Mouse (Mus musculus) urinary bladder, postnatal 36 days (tissue): ENCODE data around the gene Fbxw7.
A peak's percentile ranks its signal among the peaks of the same experiment; 100 is the strongest.

Experiments used
- DNase-seq, 2 experiments: peaks; one replicate each; pipeline ENCODE4 v3.0.0; 2022; ENCODE audit warnings: low spot score in 2 of 2, mixed read lengths in 1 of 2

Fbxw7 gene

DNA sequence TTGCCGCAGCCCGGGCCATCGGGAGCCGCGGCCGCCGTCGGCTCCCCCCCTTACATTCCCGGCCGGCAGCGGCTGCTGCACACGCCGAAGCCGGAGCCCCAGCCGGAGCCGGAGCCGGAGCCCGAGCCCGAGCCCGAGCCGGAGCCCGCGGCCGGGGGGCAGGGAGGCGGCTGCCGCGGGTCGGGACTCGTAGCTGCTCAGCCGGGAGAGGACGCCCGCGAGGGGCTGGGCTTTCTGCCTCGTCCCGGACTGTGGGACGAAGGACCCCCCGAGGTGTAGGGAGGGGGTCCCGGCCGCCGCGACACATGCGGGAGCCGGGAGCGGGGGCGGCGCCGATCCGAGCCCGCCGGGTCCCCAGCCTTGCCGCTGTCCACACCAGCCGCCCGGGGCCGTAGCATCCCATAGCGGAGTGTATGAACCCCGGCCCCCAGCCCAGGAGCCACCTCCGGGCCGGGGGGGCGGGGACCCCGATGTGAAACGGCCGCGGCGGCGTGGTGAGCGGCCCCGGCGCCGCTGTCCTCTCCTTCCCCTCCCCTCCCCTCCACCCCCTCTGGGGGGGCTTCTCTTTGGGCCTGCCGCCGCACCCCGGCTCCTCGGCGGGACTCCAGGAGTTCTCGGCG, at the start of gene Fbxw7:
Gene Fbxw7 (plus strand): TSS at position 507 of the 620 bp plus-strand sequence.
- DNase-seq, result no peak

DNA sequence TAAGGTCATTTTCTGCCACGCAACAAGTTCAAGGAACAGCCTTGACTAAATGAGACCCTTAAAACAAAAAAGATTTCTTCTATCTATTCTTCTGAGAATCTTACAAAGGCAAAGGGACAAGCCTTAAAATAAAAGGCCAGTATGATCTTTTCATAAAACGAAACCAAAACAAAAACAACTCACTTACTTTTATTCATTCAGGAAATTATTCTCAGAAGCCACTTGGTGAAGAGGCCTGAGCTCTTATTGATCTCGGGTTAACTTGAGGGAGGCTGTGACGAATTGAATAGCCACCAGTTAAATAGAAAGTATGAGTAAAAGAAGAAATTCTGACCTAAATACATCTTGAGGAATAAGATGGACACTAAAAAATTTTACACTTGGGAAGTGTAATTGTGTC, 46.1 kb upstream of the Fbxw7 start:
- DNase-seq, result no peak

- no peak for DNase-seq
Measured at GRCm38 (mm10) chr3:84769411-84769810, 45.7 kb upstream of the Fbxw7 start.

DNA sequence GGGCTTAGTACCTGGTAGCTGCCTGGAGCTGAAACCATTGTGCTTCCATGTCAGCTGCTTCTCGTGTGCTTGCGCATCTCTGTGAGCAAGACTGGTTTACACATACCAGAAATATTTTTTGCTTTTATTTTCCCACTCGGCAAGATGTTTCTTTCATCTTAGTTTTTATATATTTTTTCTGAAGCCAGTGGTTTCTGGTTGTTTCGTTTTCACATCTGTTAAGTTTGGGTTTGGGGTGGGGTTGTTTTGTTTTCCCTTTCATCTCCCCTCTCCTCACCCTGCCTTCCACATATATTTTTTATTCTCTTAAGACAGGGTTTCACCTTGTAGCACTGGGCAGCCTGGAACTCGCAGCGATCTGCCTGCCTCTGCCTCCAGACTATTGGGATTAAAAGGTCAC, 44.5 kb upstream of the Fbxw7 start:
- DNase-seq, result no peak

- DNase-seq, result no peak
Measured at GRCm38 (mm10) chr3:84771980-84772379, 43.1 kb upstream of the Fbxw7 start.

GRCm38 (mm10) chr3:84774246-84775066, 40.6 kb upstream of the Fbxw7 start:
- DNase-seq, result no peak

DNA sequence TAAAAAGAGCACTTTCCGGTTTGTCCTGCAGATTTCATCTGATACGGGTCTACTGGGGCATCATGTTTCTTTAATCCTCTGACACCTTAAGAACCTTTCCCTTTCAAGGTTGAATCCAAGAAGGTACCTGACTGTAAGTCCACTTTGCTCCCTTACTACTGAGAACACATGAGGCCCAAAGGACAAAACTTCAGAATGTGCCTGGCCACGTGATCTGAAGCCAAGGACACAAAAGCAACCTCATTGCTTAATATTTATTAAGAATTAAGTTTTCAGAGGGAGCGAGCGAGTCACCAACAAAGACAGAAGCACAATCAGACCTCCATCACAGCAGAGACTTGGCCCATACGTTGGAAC, 40.0 kb upstream of the Fbxw7 start:
- DNase-seq, result no peak

DNA sequence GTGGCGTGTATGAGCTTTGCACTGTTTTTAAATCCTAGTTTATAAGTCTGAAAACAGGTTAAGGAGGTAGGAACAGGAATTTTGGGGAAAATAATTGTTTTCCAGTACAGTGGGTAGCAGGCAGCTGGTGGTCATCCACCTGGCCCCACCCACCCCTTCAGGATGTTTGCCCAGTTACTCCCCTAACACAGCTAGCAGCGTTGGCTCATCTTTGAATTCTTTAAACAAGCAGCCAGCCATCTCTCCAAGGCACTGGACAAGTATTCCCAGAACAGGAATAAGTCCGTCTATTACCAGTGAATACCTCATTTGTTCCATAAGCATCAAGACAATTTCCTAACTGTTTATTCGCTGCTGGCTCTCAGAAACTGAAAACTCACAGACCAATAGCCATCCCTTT, 39.5 kb upstream of the Fbxw7 start:
- no peak for DNase-seq

DNA sequence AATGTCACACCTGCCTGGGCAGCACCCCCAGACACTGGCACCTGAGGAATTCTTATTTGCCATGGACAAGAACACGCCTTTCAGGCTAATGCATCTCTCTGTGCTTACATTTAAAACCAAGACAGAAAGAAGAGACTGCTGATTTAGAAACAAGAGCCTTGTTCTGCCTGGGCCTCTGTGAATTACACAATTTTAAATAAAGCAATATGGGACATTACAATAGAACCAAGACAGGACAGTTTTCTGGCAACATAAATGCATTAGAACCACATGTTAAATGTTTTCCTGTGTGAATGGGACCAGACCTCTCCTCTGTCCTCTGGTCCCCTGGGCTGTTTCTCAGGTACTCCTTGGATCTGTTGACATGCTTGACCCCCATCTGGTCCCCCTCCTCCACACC, 39.0 kb upstream of the Fbxw7 start:
- DNase-seq, result no peak

GRCm38 (mm10) chr3:84787914-84788313, 27.2 kb upstream of the Fbxw7 start:
- no peak for DNase-seq

- DNase-seq, result no peak
Measured at GRCm38 (mm10) chr3:84804036-84804435, 11.0 kb upstream of the Fbxw7 start.

DNA sequence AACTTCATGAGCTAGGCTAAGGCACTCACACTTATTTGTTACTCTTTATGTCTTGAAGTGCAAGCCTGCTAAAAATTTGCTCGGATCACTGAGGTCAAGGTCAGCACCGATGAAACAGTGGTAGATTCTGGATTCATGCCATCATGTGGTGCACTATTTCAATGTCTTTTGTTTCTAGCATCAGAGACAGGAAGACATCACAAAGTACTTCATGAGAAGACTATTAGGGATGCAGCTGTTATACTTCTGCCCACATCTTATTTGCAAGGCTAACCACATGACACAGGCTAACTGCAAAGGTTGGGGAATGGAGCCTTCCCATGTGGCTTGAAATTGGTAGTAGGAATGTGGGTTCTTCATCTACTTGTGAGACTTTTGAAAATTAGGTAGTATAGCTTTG, 8.9 kb upstream of the Fbxw7 start:
- DNase-seq, result no peak

DNA sequence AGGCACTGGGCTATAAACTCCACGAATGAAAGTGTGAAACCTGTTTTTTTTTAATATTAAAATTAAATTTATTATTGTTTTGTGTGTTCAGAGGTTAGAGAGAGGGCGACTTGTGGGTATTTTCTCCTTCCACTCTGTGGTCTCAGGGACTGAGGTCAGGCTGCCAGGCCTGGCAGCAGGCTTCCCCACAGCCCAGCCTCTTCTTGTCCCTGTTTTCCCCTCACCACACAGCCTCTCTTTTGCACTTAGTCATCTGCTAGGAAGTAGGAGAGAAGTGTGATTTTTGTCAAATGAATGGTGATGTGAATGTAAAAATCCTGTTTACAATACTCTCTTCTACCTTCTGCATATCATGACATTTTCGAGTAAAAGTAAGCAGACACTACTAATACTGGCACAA, 7.2 kb upstream of the Fbxw7 start:
- DNase-seq, result no peak

GRCm38 (mm10) chr3:84808906-84809305, 6.2 kb upstream of the Fbxw7 start:
- DNase-seq, result no peak

GRCm38 (mm10) chr3:84810803-84811202, 4.3 kb upstream of the Fbxw7 start:
- DNase-seq, result no peak

DNA sequence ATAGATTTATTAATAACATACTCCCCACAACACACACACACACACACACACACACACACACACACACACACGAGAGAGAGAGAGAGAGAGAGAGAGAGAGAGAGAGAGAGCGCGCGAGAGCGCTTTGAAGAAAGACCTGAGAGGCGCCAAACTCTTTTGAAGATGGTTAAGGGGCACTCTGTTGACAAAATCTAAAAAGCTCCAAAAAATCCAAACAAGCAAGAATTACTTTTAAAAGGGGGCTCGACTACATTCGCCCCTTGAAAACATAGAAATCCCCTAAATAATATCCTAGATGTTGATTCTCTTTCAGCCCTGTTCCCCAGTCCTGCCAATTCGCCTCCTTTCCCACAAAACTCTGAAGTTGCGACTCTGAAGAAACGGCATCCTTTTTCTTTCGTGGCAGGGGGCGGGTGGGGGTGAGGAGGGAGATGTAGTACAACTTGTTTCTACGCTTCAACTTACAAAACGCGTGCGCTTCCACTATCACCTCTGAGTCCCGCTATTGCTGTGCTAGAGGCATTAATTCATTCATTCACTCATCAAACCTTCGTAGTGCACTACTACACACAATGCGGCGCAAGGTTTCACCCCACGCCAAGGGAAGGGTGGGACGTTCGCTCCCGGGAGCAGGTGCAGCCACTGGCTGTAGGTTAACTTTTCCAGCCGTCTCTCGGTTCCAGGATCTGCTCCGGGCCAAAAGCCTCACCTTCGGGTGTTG, 1.5 kb upstream of the Fbxw7 start:
- DNase-seq, result no peak

DNA sequence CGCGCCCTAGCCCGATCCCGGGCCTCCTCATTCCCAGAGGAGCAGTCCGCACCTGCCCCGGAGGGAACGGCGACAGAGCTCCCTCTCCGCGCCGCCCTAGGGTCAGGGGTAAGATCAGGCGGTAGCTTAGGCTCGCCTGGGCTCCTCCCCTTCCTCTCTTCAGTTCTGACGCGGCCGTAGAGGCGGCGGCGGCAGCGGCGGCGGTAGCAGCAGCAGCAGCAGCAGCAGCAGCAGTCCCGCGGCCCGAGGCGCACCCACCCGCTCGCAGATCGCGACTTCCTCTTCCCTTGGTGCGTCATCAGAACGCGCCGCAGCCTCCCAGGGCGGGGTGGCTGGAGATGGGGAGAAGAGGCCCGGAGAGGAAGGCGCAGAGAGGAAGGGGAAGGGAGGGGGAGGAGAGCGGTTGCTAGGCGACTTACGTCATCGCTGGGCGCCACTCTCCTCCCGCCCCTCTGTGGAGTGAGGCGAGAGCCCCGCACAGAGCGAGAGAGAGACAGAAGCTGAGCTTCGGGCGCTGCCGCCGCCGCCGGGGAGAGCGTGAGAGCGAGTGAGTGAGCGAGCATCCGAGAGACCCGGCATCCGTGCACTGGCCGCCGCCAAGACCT, 809 bp upstream of the Fbxw7 start:
- DNase-seq, result peak; percentile 99 to 100

DNA sequence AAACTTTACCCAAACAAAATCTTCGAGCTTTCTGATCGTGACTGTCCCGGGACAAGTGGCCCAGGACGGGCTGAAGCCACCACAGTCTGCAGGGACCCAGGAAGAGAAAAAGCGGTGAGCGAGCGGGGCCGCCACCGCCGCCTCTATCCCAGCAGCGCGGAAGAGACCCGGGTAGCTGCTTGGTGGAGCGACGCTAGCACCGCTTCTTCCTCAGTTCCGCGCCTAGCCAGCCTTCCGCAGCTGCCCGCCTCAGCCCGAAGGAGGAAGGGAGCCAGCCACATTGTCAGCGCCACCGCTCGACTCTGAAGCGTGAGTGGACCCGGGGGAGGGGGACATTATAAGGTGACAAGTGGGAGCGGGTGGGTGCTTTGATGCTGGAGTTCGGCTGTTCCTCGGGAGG, 393 bp downstream of the Fbxw7 start:
- peak; percentile 22 to 27 for DNase-seq

DNA sequence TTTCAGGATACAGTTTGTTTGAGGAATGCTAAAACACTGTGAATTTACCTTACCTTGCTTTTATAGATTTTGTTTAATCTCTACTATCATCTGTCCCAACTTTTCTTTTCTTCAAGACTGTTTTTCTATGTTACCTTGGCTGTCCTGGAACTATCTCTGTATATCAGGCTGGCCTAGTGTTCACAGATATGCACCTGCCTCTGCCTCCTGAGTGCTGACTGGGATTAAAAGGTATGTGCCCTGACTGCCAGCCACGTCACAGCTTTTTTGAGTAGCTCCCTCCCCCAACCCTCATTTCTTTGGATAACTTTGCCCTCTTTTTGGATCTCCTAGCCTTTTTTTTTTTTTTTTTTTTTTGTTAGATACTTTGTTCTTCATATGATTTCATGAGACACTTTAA, 1.9 kb downstream of the Fbxw7 start:
- DNase-seq, result no peak

- DNase-seq, result no peak
Measured at GRCm38 (mm10) chr3:84820654-84821201, 5.7 kb downstream of the Fbxw7 start.

DNA sequence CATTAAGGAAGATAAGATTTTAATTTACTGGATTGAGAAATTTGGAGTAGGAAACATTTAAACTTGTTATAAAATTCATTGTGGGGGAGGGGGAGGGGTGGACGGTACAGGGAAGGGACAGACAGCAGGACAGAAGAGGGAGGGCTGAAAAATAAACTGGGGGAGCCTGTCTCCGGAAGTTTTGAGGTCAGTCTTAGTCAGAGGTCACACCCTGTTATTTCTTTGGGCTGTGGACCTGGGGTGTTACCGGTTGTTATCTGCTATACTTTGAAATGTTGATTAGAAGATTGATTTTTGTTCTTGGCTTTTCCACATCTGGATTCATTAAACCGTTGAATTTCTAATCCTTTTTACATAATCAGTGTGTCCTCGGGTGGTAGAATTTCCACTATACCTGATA, 10.9 kb downstream of the Fbxw7 start:
- no peak for DNase-seq

- no peak for DNase-seq
Measured at GRCm38 (mm10) chr3:84826405-84826804, 11.3 kb downstream of the Fbxw7 start.
